Mouse (Mus musculus): ENCODE measurements around the gene Pdzd2.
A peak's percentile ranks its signal among the peaks of the same experiment; 100 is the strongest.

Pdzd2 gene

GRCm38 (mm10) chr15:12470900-12471838 lies 268.6 kb downstream of the Pdzd2 start:
- DNase-seq = no peak

GRCm38 (mm10) chr15:12468625-12469024 lies 271.1 kb downstream of the Pdzd2 start:
- DNase-seq = no peak

DNA sequence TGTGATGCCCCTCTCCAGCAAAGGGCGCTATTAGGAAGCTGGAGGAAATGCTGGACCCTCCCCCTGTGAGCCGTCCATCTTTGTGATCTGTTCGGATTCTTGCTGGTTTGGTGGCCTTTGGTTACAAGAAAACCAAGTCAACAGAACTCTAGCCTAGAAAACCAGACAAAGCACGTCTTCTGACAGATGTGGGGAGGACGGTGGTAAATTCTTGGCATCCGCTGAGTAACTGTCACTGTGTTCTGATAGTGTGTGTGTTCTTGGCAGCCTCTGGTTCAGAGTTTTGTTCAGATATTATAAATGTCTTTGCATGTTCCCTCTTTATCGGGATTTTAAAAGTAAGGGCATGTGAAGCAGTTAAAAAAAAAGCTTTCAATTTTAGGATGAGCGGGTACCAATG lies 274.0 kb downstream of the Pdzd2 start:
- no peak for DNase-seq

GRCm38 (mm10) chr15:12456808-12457207 lies 282.9 kb downstream of the Pdzd2 start:
- DNase-seq = no peak

GRCm38 (mm10) chr15:12453343-12453742 lies 286.4 kb downstream of the Pdzd2 start:
- no peak for DNase-seq

- no peak for DNase-seq
Observed at GRCm38 (mm10) chr15:12452141-12452995, 287.4 kb downstream of the Pdzd2 start.

GRCm38 (mm10) chr15:12451448-12451847 lies 288.3 kb downstream of the Pdzd2 start:
- no peak for DNase-seq

- DNase-seq = no peak
Observed at GRCm38 (mm10) chr15:12450790-12451189, 288.9 kb downstream of the Pdzd2 start.

GRCm38 (mm10) chr15:12449321-12449720 lies 290.4 kb downstream of the Pdzd2 start:
- DNase-seq = no peak

DNA sequence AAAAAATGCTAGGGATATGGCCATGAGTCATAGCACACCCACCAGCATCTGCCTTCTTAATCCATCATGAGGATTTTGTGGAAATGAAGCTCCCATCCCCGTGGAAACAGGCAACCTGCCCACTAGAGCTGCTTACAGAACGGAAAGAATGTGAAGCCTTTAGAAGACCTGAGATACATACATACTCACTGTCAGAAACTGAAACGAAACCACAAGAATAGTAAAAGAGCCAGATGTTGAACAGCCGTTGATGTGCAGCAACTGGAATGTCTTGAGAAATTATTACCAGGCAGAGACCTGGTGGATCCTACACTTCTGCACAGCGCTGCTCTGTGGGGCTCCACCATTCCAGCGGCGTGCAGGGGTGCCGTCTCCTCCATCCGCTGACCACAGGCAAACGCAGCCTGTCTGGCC lies 292.7 kb downstream of the Pdzd2 start:
- DNase-seq = no peak

DNA sequence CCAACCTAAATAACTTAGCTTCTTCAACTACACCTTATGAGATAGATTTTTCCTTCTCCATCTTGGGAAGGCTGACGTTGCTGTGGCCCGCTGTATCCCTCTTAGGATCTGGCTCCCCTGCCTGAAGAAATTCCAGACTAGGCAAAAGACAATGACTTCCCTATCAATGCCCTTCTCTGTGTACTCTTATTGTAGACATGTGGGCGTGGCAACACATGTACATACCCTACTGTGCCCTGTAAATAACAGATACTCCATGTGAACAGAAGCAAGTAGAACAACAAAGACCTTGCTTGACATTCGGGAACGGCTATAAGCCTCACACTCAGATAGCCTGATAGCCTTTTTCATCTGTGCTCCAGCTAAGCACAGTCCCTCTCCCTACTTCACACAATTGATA lies 295.2 kb downstream of the Pdzd2 start:
- no peak for DNase-seq

GRCm38 (mm10) chr15:12439351-12439751 lies 300.4 kb downstream of the Pdzd2 start:
- peak; percentile 31 to 63 for DNase-seq

- no peak for DNase-seq
Observed at GRCm38 (mm10) chr15:12438691-12439090, 301.0 kb downstream of the Pdzd2 start.

DNA sequence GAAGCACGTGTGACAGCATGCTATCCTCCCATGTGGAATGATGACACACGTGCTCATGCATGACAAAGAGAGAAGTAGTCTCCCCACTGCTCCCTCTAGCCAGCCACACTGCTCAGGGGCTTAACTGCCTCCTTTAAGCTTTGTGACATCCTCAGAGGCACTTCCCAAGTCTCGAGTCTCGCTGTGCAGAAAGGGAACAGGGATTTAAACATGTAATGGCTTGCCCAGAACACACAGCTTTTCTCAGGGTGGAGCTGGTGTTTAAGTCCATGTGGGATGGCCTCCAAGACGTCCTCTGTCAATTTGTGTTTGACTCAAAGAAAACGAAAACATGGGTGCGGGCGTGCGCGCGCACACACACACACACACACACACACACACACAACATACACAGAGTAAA lies 301.6 kb downstream of the Pdzd2 start:
- no peak for DNase-seq

- DNase-seq = no peak
Observed at GRCm38 (mm10) chr15:12435910-12436309, 303.8 kb downstream of the Pdzd2 start.

DNA sequence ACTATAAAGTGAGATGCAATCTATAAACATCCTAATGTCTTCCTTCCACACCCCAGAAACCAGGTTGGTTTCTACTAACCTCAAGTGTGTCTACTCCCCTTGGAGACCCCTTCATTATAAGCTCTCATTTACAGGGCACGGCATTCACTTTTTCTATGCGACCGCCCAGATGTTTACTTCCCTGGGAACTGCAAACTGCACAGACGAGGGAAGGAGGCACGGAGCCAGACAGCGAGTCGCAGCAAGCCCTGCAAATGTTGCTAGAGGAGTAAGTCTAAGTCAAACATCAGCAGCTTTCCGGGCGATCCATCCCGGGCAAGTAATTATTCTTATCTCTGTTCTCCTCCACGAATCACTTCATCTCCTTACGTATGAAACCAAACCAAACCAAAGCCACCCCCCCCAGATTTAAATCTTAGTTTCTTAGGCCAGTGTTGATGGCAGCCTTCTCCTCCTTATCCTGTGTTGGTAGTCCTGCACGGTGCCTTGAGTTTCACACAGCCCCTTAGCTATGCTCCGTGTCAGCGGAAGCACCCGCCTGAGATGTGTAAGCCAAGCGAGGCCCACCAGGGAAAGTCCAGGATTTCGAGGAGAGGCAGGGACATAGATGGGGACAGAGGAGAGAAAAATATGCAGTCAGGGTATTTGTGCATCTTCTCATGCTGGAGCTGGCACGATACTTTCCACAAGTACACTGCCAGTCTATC lies 305.7 kb downstream of the Pdzd2 start:
- DNase-seq = peak in 1 of 2 experiments; percentile 27

DNA sequence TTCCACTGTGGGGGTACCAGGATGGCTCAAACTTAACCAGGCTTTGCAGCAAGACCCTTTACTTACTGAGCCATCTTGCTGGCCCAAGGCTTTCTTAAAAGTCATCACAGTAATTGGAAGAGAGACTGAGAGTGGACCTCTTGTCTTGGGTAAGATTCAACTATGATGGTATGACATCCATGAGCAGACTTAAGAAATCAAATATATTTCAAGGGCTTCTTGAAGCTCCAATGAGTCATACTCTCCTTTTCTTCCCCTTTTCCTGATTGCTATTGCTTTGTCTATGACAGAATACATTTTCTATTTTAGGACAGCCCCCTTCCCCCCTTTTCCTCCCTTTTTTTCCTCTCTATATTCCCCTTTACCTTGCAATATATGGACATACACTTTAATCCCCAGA lies 306.8 kb downstream of the Pdzd2 start:
- DNase-seq = no peak

GRCm38 (mm10) chr15:12432320-12432719 lies 307.4 kb downstream of the Pdzd2 start:
- DNase-seq = peak in 1 of 2 experiments; percentile 56

DNA sequence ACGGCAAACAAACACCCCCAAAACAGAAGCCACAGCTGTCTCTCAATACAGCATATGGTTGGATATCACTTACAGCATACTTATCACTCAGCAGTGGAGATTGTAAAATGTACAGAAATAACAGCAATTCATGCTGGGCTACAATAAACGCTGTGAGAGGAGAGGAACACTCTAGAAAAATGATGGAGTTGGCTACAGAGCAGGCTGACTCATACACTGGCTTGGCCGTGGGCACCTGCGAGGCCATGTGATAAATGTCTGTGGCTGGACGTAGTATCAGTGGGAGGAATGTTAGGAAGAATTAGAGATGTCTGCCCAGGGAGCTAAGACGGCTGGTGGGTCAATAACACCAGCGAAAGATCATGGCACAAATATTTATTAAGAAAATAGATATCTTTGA lies 308.0 kb downstream of the Pdzd2 start:
- peak; percentile 27 to 51 for DNase-seq

DNA sequence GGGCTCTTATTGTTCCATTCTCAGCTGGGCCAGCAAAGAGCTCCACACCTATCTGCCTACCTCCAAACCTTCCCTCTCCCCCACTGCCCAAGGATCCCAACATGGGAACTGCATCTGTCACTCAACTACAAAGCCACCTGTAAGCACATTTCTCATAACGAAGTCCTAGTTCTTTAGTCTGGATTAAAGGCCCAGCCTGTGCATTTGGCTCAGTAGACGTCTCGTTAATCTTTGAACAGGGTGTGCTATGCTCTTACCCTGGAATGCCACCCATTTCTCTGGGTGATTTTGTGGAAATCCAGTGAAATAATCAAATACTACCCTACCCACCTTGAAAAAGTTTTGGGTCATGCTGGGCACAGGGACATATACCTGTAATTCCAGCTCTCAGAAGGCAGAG lies 308.5 kb downstream of the Pdzd2 start:
- DNase-seq = no peak

GRCm38 (mm10) chr15:12430670-12431069 lies 309.1 kb downstream of the Pdzd2 start:
- no peak for DNase-seq

DNA sequence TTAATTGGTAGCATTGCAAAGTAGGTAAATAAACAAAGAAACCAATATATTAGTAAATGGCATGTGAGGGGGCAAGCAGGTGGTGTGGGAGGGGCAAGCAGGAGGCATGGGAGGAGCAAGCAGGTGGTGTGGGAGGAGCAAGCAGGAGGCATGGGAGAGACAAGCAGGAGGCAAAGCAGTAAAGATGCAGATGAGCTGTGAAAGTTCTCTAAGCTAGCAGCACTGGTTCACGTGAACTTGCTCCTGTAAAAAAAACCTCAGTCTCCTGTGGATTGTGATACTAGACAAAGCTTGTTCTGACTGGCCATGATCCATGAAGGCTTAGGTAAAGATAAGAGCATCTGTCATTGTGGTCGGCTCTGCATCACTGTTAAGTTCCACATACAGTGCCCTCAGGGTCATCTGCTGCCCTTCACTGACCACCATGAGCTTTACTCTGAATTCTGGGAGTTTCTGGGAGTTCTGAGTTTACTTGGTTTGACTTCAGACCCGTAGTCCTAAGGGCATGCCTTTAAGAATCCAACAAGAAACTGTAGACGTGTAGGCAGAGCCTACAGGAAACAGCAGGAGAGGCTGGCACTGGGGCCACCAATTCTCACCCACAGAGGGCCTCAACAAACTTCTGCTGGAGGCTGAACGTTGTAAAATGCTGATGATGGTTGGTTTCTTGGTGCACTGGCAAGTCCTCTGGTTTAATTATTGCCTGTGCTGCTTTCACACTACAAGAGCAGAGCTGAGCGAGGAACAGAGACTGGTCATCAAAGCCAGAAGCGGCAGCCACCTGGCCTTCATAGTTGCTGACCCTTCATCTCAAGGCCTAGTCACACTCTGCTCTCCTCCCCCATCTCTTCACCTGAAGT lies 309.9 kb downstream of the Pdzd2 start:
- no peak for DNase-seq
